Comparison of ENCODE assay signal across 22 mouse cellular contexts in genomic region chr4:152542447-152542846, GRCm38 (mm10).
DNase-seq lines count a peak whose midpoint lies in the region; ATAC-seq and TF ChIP-seq lines count a peak whose summit lies in the region.
"Had no signal": no experiment of that assay in that cellular context is flagged by ENCODE, and none has a peak within 500 bp of the region (broad histone marks: within the 10 kb centered on the region; RNA-seq: fewer than 3 reads in every experiment).

No protein-coding gene starts in this region.

- no peaks in the 10 kb centered on the region for H3K27me3 ChIP-seq in ES-Bruce4 (ENCODE audit: control insufficient read depth, insufficient read depth, low read length, poor library complexity, severe bottlenecking)
- peaks cover 8% of the 10 kb centered on the region for H3K27me3 ChIP-seq in heart, embryonic 12.5 days (replicated peaks)
- H3K27me3 ChIP-seq: forebrain, embryonic 13.5 days; liver, embryonic 13.5 days; neural tube, embryonic 12.5 days had no signal

- no peaks in the 10 kb centered on the region for H3K9me3 ChIP-seq in ES-Bruce4 (replicated peaks; ENCODE audit: control insufficient read depth, insufficient read depth, low read length, poor library complexity, severe bottlenecking)
- peaks cover 12% of the 10 kb centered on the region for H3K9me3 ChIP-seq in heart, embryonic 12.5 days (replicated peaks)
- H3K9me3 ChIP-seq: forebrain, embryonic 13.5 days had no signal

- no peak for TF ChIP-seq EP300 in ES-Bruce4 (IDR thresholded peaks at IDR 0.05; ENCODE audit: insufficient read depth, low read depth, low read length)

- no peak overlapping the region for H3K9ac ChIP-seq in ES-Bruce4 (ENCODE audit: low read depth, poor library complexity, severe bottlenecking)
- H3K9ac ChIP-seq in heart, embryonic 12.5 days = no peak overlapping the region
- H3K9ac ChIP-seq: forebrain, embryonic 13.5 days; liver, embryonic 13.5 days; neural tube, embryonic 12.5 days had no signal

- no peak for ATAC-seq in heart, embryonic 12.5 days (ENCODE audit: insufficient number of reproducible peaks, low FRiP score)
- ATAC-seq: forebrain, embryonic 13.5 days; inflammation-experienced regulatory T-cells, adult 6 months had no signal

- H3K27ac ChIP-seq in gastrocnemius, adult 2 months = no peak overlapping the region
- no peak overlapping the region for H3K27ac ChIP-seq in ES-Bruce4 (ENCODE audit: insufficient read depth, low read length)
- H3K27ac ChIP-seq in heart, embryonic 12.5 days (ENCODE audit: poor library complexity, severe bottlenecking) = no peak overlapping the region
- H3K27ac ChIP-seq: embryonic facial prominence, embryonic 10.5 days; forebrain, embryonic 13.5 days; liver, embryonic 13.5 days; neural tube, embryonic 12.5 days had no signal

- H3K4me1 ChIP-seq in lung, adult 2 months (ENCODE audit: control insufficient read depth, insufficient read depth, low read length) = no peaks in the 10 kb centered on the region
- H3K4me1 ChIP-seq in ES-Bruce4 (ENCODE audit: control insufficient read depth, insufficient read depth, low read length) = no peaks in the 10 kb centered on the region
- H3K4me1 ChIP-seq in heart, embryonic 12.5 days (replicated peaks) = 0 out of 2 replicates have a peak, but pooled peaks cover 5% of the 10 kb centered on the region

- H3K4me2 ChIP-seq in heart, embryonic 12.5 days = no peak overlapping the region
- H3K4me2 ChIP-seq: forebrain, embryonic 13.5 days; liver, embryonic 13.5 days; midbrain, embryonic 11.5 days; neural tube, embryonic 12.5 days had no signal

- no peak for DNase-seq in gastrocnemius, adult 2 months
- DNase-seq in gastrocnemius, postnatal 10 days = no peak
- DNase-seq in lung, adult 2 months = no peak
- DNase-seq in lung, postnatal 4 days = no peak
- no peak for DNase-seq in brain, embryonic 14.5 days (ENCODE audit: low read depth)
- no peak for DNase-seq in cerebellum, adult 11 months
- DNase-seq: adrenal gland, postnatal 25 days; cerebellum, adult 8-10 months; kidney, adult 9 months; kidney, postnatal 36 days; liver, embryonic 13.5 days; lung, postnatal 36 days; right cerebral cortex, adult 18-20 months; thymus, postnatal 4 days had no signal

- H3K4me3 ChIP-seq in gastrocnemius, adult 2 months = no peak overlapping the region
- H3K4me3 ChIP-seq in lung, adult 2 months (replicated peaks; ENCODE audit: extremely low read depth, low read depth, low read length) = no peak overlapping the region
- H3K4me3 ChIP-seq in ES-Bruce4 (ENCODE audit: low read depth, low read length) = no peak overlapping the region
- H3K4me3 ChIP-seq in heart, embryonic 12.5 days = no peak overlapping the region
- H3K4me3 ChIP-seq: embryonic facial prominence, embryonic 10.5 days; erythroblast, embryonic 14.5 days; forebrain, embryonic 13.5 days; liver, embryonic 13.5 days; neural tube, embryonic 12.5 days had no signal

- intact Hi-C loops in gastrocnemius, adult 2 months (cut with DNase I) = no loop called here

- WGBS in lung, adult 2 months = 96% methylated on average over 11 of the region's 11 CpGs
- WGBS in heart, embryonic 12.5 days = 94% methylated on average over 11 of the region's 11 CpGs

- no peak for TF ChIP-seq POLR2A in lung, adult 2 months (IDR thresholded peaks at IDR 0.05; ENCODE audit: borderline replicate concordance, extremely low read depth, low read depth, low read length)
- no peak for TF ChIP-seq POLR2A in ES-Bruce4 (IDR thresholded peaks at IDR 0.05; ENCODE audit: insufficient read depth, low read length)
- no peak for TF ChIP-seq POLR2A in brain, embryonic 14.5 days (IDR thresholded peaks at IDR 0.05; ENCODE audit: borderline replicate concordance, extremely low read depth, insufficient read depth, insufficient read length, poor library complexity, severe bottlenecking)

- TF ChIP-seq CTCF in gastrocnemius, adult 2 months (IDR thresholded peaks at IDR 0.05) = peak; percentile 9; the same call in 1 of the 2 replicates
- TF ChIP-seq CTCF in lung, adult 2 months (IDR thresholded peaks at IDR 0.05; ENCODE audit: insufficient read depth, low read length) = 0 out of 2 replicates have a peak, but pooled peaks have one; percentile 4
- TF ChIP-seq CTCF in ES-Bruce4 (IDR thresholded peaks at IDR 0.05; ENCODE audit: low read depth, low read length) = peak; percentile 91
- TF ChIP-seq CTCF in brain, embryonic 14.5 days (IDR thresholded peaks at IDR 0.05; ENCODE audit: borderline replicate concordance, extremely low read depth, insufficient read depth, insufficient read length) = 0 out of 2 replicates have a peak, but pooled peaks have one; percentile 24

- H3K36me3 ChIP-seq in ES-Bruce4 (ENCODE audit: control insufficient read depth, insufficient read depth, low read length, poor library complexity, severe bottlenecking) = no peaks in the 10 kb centered on the region
- H3K36me3 ChIP-seq in heart, embryonic 12.5 days = peaks cover 3% of the 10 kb centered on the region; the same call in 1 of the 2 replicates
- H3K36me3 ChIP-seq: liver, embryonic 13.5 days had no signal

Comparison
In these comparisons a context has a peak if more than half of its experiments do, and no peak if none do; other contexts are left out.
1. CTCF ChIP-seq: peak in every context shown above with its lines; median percentile 91 in ES-Bruce4; 24 in brain, embryonic 14.5 days; 9 in gastrocnemius, adult 2 months; 4 in lung, adult 2 months.